Mouse (Mus musculus): ENCODE measurements around the gene Etfb. TPM values are rescaled to one million over a fixed set of nuclear protein-coding genes. Genes with fewer than 3 reads are reported as not detected.
A peak's percentile ranks its signal among the peaks of the same experiment; 100 is the strongest.

Gene Etfb
- total and polyA plus RNA-seq, 3 experiments = 147 to 201 (median 201) TPM

DNA sequence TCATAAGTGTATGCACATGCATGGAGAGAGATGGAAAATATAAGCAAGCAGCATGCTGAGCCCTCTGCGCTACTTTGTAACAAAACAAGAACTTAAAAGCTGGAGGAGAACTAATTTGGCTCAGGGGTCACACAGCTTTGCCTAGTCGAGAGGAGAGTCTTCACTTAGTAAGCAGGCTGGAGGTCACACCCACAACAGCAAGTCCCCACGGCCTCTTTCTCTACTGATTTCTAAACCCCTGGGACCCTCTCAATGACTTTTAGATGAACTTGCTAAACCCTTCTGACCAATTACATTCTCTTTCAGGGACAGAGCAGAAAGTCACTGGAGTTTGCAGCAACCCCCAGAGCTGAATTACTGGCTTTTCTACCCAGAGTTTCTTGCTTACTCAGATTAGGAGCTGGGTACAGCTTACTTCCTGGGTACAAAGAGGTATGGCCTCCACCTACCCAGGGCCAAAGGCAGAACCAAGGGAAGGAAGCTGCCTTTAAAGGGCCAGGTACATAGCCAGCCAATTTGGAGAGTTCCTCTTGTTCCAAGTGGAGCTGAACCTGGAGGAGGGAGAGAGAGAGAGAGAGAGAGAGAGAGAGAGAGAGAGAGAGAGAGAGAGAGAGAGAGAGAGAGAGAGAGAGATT lies 19.8 kb upstream of the Etfb start:
- no peaks in the 10 kb centered on the region for H3K27me3 ChIP-seq (replicated peaks)
- peaks cover 4% of the 10 kb centered on the region for H3K9me3 ChIP-seq (replicated peaks; ENCODE audit: low read length)
- dilution Hi-C loops (cut with MboI; ENCODE audit: extremely low pct_ligation_motif_present, extremely low pct_unique_long_range_greater_than_20kb, low sequenced_read_pairs) = no loop called here
- no peak overlapping the region for H3K9ac ChIP-seq (ENCODE audit: insufficient read depth, low read depth)
- TF ChIP-seq JUN (IDR thresholded peaks at IDR 0.05; ENCODE audit: insufficient read depth, low read depth, low read length) (no peak), BHLHE40 (IDR thresholded peaks at IDR 0.05; ENCODE audit: low read depth, low read length) (no peak), MAX (IDR thresholded peaks at IDR 0.05; ENCODE audit: low read length) (no peak), MYC (IDR thresholded peaks at IDR 0.05; ENCODE audit: low read depth, low read length) (no peak), PAX5 (IDR thresholded peaks at IDR 0.05; ENCODE audit: low read length) (no peak)
- no peak overlapping the region for H3K4me2 ChIP-seq (ENCODE audit: insufficient read depth, low read depth, poor library complexity, severe bottlenecking)
- no peaks in the 10 kb centered on the region for H3K79me2 ChIP-seq (replicated peaks; ENCODE audit: control insufficient read depth, extremely low read depth, insufficient read depth, poor library complexity, severe bottlenecking)
- in situ Hi-C loops (cut with MboI; ENCODE audit: low pct_ligation_motif_present, low pct_unique_long_range_greater_than_20kb, low sequenced_read_pairs) = loop anchor here (5.0 to 25.0 kb wide), 3 partner anchors 38 to 1363 kb away; partner anchors contain the start of genes Siglecf and Vsig10l
- H3K4me1 ChIP-seq (ENCODE audit: control insufficient read depth in 1 of 2, insufficient read depth in 2 of 2) = peaks cover 3 to 21% of the 10 kb centered on the region in 2 experiments; a peak in 2 of 4 replicates
- H3K4me3 ChIP-seq (replicated peaks in 1 of 3; ENCODE audit: low read depth in 2 of 3, low read length in 2 of 3, poor library complexity in 1 of 3) = no peak overlapping the region
- DNase-seq (ENCODE audit: extremely low read depth) = peak; percentile 37
- H3K27ac ChIP-seq (ENCODE audit: insufficient read depth, low read depth) = no peak overlapping the region
- H3K36me3 ChIP-seq (replicated peaks in 1 of 2; ENCODE audit: control insufficient read depth in 1 of 2, insufficient read depth in 1 of 2, low read length in 1 of 2) = peaks cover 0 to 22% of the 10 kb centered on the region in 2 experiments

DNA sequence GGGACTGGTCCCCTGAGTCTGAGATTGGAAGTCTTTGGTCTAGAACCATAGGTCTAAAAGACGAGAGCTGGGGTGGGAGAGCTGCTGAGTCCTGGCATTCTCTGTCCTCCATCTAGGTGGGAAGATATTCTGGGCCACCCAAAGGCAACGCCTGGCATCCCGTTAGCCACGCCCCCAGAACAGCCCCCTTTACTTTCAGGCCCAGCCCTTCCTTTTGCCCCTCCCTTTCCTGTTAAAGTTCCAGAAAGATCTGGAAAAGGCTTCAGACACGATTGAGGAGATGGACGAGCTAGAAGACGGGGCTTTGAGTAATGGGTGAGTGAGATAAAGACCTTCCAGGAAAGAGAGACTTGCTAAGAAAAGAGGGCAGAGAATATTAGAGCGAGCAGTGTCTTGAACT lies 16.5 kb upstream of the Etfb start, which contains the start of gene Lim2:
Gene Lim2 (plus strand): TSS at position 265 of the 400 bp plus-strand sequence.
- DNase-seq (ENCODE audit: extremely low read depth) = no peak
- Histone ChIP-seq H3K27ac (ENCODE audit: insufficient read depth, low read depth) (no peak within 1 kb of the TSS), H3K4me2 (ENCODE audit: insufficient read depth, low read depth, poor library complexity, severe bottlenecking) (no peak within 1 kb of the TSS), H3K9ac (ENCODE audit: insufficient read depth, low read depth) (no peak within 1 kb of the TSS), H3K36me3 (replicated peaks in 1 of 2; ENCODE audit: control insufficient read depth in 1 of 2, insufficient read depth in 1 of 2, low read length in 1 of 2) (no peaks in the 10 kb centered on the region), H3K4me3 (replicated peaks in 1 of 3; ENCODE audit: low read depth in 2 of 3, low read length in 2 of 3, poor library complexity in 1 of 3) (no peak within 1 kb of the TSS), H3K79me2 (replicated peaks; ENCODE audit: control insufficient read depth, extremely low read depth, insufficient read depth, poor library complexity, severe bottlenecking) (no peaks in the 10 kb centered on the region), H3K4me1 (ENCODE audit: control insufficient read depth in 1 of 2, insufficient read depth in 2 of 2) (peaks cover 3 to 21% of the 10 kb centered on the region in 2 experiments; a peak in 2 of 4 replicates), H3K27me3 (replicated peaks) (no peaks in the 10 kb centered on the region), H3K9me3 (replicated peaks; ENCODE audit: low read length) (peaks cover 11% of the 10 kb centered on the region)
- TF ChIP-seq HCFC1 (IDR thresholded peaks at IDR 0.05; ENCODE audit: low read depth, low read length) = no peak
- no peak for TF ChIP-seq ZKSCAN1 (IDR thresholded peaks at IDR 0.05; ENCODE audit: borderline replicate concordance, low read depth, low read length)
- no peak for TF ChIP-seq SMC3 (IDR thresholded peaks at IDR 0.05; ENCODE audit: low read depth, low read length)
- no peak for TF ChIP-seq EP300 (IDR thresholded peaks at IDR 0.05; ENCODE audit: low read length)
- TF ChIP-seq USF1 (IDR thresholded peaks at IDR 0.05; ENCODE audit: low read depth, low read length) = no peak
- TF ChIP-seq ELF1 (IDR thresholded peaks at IDR 0.05; ENCODE audit: low read depth, low read length) = no peak
- TF ChIP-seq NELFE (IDR thresholded peaks at IDR 0.05; ENCODE audit: low read depth, low read length) = no peak
- no peak for TF ChIP-seq PAX5 (IDR thresholded peaks at IDR 0.05; ENCODE audit: low read length)
- no peak for TF ChIP-seq MYC (IDR thresholded peaks at IDR 0.05; ENCODE audit: low read depth, low read length)
- no peak for TF ChIP-seq NRF1 (IDR thresholded peaks at IDR 0.05; ENCODE audit: low read depth, low read length)
- no peak for TF ChIP-seq MAX (IDR thresholded peaks at IDR 0.05; ENCODE audit: low read length)
- TF ChIP-seq RCOR1 (conservative IDR thresholded peaks at IDR 0.05; ENCODE audit: low read depth, low read length) = no peak
- TF ChIP-seq CHD1 (IDR thresholded peaks at IDR 0.05; ENCODE audit: low read depth, low read length) = no peak
- TF ChIP-seq POLR2A (IDR thresholded peaks at IDR 0.05; ENCODE audit: low read depth, low read length) = no peak
- no peak for TF ChIP-seq TCF12 (IDR thresholded peaks at IDR 0.05; ENCODE audit: low read depth, low read length)
- TF ChIP-seq USF2 (conservative IDR thresholded peaks at IDR 0.05; ENCODE audit: low read depth, low read length) = no peak
- no peak for TF ChIP-seq CTCF (conservative IDR thresholded peaks at IDR 0.05 in 1 of 2, IDR thresholded peaks at IDR 0.05 in 1 of 2; ENCODE audit: low read depth in 2 of 2, low read length in 2 of 2)
- no peak for TF ChIP-seq UBTF (IDR thresholded peaks at IDR 0.05; ENCODE audit: low read depth, low read length)
- dilution Hi-C loops (cut with MboI; ENCODE audit: extremely low pct_ligation_motif_present, extremely low pct_unique_long_range_greater_than_20kb, low sequenced_read_pairs) (no loop called here), in situ Hi-C loops (cut with MboI; ENCODE audit: low pct_ligation_motif_present, low pct_unique_long_range_greater_than_20kb, low sequenced_read_pairs) (loop anchor here (10.0 kb wide), 1 partner anchor 73 kb away; the partner anchor contains the start of gene Siglecf)

Data from CH12.LX (cell line).